Mouse (Mus musculus): Measurements from ENCODE around the gene Rnf115.

DNA sequence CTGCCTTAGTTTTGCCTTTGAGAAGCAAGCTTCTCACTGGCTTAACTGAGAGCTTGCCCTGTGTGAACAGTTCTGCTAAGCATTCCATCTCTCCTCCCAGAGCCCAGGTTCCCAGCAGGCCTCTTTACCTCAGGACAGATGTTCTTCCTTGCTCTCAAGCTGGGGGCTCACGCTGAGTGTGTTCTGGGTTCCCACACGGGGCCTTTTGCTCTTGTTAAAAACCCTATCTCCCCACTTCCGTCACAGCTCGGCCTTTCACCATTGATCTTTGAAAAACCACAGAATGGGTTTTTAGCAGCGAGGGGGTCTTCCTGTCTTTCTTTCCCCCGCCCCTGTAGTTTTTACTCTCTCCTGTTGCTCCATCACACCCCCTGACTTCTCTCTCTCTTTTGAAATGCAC is 86.9 kb downstream of the Rnf115 start:
- TF ChIP-seq POLR2A (IDR thresholded peaks at IDR 0.05; ENCODE audit: extremely low read depth, insufficient read depth, low read length) (no peak), CTCF (IDR thresholded peaks at IDR 0.05; ENCODE audit: low read depth, low read length) (no peak)
